Mouse (Mus musculus) left cerebral cortex, postnatal 10 days (tissue): ENCODE data around the gene Grpel1. TPM values are rescaled to one million over a fixed set of nuclear protein-coding genes. Genes with fewer than 3 reads are reported as not detected.

Source experiments
- DNase-seq, 2 experiments: peaks; one replicate each; pipeline ENCODE4 v3.0.0; 2021 to 2022; ENCODE audit warnings: low spot score in 2 of 2, mixed read lengths in 1 of 2; ENCODE audit errors: extremely low spot score in 1 of 2
- intact Hi-C: fragments of 180-260 bp; cut with DNase I; formaldehyde crosslinking; loops from one replicate; pipeline ENCODE4 v1.15.1; 2025
- total RNA-seq, 2 experiments: library from RNA; stranded (reverse); gene quantifications; 2 replicates each; pipeline ENCODE4 v1.2.3; 2021

The Grpel1 gene
- total RNA-seq, 2 experiments from 2014 or later: 21.8 to 22.6 TPM

DNA sequence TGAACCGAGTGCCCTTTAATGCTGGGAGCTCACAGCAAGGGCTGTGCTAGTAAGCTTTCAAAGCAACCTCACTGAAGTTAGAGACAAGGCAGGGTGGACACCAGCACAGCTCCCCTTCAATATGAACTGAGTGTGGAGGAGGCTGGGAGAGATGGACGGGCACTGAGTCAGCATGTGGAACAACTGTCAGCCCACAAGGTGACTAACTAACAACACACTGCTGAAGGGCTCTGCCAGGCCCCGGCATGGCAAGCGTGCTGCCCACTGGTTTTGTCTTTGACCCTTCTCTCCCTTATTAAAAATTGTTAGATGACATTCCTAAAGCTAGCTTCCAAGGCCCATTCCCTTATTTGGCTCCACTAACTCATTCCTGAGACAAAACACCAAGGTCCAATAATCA, 7.1 kb upstream of the Grpel1 start:
- intact Hi-C loops: no loop called here
- DNase-seq: no peak

DNA sequence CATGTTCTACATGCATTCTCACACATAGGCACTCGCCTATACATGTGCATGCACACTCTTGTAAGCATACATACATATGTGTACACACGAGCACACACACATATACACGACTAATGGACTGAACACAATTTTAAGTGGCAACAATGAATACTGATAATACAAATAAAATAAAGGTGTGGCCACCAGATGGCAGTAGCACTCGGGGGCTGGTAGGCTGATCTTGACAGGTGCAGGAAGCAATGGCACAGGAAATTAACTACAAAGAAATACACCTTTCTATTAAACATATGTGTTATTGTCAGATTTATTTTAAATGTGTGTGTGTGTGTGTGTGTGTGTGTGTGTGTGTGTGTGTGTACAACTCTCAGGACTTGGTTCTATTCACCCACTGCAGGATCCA, 5.9 kb upstream of the Grpel1 start:
- DNase-seq: no peak
- intact Hi-C loops: no loop called here

DNA sequence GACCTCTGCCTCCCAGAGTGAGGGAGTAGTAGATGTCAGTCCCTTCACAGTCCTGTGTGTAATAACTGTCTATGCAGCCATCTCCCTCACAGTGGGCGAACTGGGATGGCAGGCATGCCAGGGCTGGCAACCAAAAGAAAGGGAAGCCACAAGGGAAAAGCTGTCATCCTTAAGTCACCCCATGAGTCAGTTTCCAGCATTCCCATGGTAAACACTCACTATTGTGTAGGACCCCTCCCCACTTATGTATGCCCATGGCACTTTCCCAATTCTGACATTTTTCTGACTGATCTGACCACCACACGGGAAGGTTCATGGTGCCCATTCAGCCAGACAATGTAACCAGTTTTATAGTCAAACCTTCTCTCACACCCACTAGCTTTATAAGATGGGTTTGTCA, 4.1 kb upstream of the Grpel1 start:
- no peak for DNase-seq
- intact Hi-C loops: no loop called here

DNA sequence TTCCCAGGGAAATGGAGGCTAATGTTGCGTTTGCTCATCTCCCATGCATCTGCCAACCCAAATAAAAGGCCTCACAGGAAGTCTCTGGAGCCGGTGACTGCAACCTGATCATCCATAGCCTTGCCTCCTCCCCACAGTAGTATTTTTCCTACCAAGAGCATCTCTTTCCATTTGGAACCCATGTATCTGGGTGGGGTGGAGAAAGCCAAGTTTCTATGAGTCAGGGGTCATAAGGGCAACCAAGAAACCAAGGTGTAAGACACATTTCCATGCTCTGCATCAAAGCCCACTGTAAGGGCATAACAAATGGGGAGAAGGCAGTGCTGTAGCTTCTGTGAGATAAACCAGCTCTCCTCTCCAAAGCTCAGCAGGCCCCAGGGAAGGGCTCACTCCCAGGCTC, 3.6 kb upstream of the Grpel1 start:
- intact Hi-C loops: no loop called here
- DNase-seq: no peak

DNA sequence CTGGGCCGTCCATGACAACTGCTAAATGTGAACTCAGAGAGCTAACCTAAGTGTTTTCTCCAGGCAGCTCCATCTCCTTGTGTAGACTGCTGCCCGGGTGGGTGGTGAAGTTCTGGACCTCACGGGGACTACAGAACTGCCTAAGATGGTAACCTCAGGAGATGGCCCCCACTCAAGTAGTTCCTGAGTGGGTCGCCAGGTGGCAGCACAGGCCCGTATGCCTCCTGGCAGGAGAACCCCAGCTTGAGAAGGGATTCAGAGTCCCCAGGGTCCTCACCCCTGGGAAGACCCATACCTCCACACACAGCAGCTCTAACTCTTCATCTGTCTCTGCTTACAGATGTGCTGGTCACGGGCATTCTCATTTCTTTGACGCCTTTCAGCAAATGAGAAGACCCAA, 2.0 kb upstream of the Grpel1 start:
- peak in 1 of 2 experiments; percentile 81 for DNase-seq

DNA sequence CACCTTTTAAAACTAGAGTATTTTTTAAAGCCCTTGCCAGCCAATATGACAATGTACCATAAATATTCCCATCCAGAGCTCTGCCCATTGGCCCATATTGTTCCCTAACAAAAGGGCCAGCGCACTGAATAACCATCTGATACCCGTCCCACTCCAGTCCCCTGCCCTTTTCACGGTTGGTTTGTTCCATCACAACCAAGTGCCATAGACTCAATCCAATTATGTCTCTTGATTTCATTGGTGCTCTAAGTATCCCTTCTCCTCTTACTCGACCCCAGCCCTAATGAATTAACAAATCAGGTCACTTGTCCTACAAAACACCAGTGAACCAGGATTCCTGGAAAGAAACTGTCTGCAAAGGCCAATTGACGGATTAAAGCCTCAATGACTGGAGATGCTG, 1.4 kb upstream of the Grpel1 start:
- intact Hi-C loops: no loop called here
- DNase-seq: no peak

More for the DNA sequence above, 2.0 kb upstream of the Grpel1 start:
- intact Hi-C loops: no loop called here

DNA sequence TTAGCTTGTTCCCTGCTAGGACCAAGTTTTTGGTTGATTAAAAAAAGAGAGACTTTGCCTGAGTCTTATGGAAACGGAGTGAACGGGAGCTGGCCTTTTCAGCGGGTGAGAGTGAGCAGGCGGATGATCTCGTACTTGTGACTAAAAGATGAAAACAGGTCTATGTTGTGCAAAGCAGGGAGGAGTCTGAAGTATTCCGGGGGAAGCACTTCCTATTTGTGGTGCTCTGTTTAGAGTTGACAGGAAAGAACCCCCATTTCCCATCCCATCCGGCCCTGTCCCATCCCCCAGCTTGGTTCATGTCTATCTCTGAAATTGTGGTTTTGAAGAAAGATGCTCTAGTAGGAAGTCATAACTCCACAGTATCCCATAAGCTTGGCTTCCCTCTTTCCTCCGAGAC, 1.1 kb downstream of the Grpel1 start:
- no peak for DNase-seq
- intact Hi-C loops: loop anchor here (2.0 kb wide), 1 partner anchor 283 kb away; the partner anchor contains the start of gene Bloc1s4

DNA sequence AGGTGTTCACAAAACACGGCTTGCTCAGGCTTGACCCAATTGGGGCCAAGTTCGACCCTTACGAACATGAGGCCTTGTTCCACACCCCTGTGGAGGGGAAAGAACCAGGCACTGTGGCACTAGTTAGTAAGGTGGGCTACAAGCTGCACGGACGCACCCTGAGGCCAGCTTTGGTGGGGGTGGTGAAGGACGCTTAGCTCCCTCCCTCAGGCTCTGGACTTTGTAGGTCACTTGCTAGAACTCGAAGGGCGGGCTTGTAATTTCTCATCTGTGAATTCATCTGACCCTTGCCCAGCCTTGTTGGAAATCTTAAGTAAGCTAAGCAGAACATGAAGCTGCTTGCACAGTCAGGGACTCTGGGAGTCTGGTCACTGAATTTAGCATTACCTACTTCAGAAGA, 6.4 kb downstream of the Grpel1 start:
- intact Hi-C loops: no loop called here
- no peak for DNase-seq

DNA sequence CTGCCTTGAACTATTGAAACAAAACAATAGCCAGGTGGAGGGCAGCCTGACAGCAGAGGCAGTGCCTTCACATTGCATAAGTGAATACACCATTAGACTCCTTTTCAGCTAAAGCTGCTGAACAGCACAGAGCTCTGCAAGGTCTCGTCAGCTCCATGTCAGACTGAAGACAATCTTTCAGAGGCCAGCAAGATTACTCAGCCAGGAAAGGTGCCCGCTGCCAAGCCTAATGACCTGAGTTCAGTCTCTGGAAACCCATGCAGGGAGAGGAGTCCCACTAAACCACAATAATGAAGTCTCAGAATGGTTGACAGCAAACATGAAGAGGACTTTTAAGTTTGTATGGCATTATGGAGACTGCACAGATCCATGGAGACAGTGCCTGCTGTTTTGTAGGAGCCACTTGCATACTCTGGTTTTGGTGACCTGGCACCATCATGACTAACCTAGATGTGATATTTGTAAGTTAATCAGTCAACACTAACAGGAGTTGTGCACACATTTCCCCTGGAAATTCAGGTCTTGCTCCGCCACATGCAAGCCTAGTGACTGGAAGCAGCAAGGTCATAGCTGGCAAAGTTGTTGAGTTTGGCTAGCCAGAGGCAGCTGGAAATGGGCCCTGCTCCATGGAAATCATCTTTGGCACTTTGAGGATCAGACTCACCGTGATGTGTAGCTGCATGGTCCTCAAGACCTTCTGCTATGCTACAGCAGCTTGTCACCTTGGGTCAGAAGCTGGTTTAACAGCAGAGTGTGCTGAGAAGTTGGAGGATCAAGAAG, 8.3 kb downstream of the Grpel1 start:
- intact Hi-C loops: no loop called here
- no peak for DNase-seq

DNA sequence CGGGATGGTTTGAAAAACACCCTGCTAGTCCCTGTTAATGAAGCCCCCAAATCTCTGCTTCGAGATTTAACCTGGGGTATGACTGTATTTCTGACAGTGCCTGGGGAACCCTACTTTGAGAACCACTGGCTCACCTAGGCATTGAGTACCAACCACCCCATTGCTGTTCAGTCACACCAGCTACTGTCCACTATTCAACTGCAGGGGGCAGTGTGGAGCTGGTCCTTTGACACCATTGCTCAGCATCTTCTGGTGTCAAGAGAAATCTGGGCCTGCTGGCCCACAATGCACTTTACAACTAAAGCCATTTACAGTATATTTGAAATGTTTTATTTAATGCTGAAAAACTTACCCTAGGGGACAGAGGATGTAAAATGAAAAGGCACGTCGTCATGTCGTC, 9.5 kb downstream of the Grpel1 start:
- peak; percentile 36 to 73 for DNase-seq
- intact Hi-C loops: no loop called here

DNA sequence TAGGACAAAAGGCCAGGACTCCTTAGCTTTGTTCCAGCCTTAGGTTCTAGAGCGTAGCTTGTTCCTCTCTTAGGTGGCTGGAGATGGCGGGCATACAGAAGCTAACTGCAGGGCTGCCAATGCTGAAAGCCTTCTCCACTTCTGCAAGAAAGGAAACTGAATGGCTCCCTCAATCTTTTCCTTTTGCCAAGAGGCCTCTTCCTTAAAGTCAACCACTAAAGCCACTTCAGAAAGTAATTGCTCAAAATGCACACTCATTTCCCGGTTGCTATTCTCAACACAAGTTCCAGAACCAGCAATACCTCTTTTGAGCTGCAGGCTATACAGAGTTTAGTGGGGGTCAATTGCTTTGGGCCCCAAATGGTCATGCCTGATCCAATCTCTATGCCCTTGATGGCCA, 12.7 kb downstream of the Grpel1 start:
- no peak for DNase-seq
- intact Hi-C loops: no loop called here

DNA sequence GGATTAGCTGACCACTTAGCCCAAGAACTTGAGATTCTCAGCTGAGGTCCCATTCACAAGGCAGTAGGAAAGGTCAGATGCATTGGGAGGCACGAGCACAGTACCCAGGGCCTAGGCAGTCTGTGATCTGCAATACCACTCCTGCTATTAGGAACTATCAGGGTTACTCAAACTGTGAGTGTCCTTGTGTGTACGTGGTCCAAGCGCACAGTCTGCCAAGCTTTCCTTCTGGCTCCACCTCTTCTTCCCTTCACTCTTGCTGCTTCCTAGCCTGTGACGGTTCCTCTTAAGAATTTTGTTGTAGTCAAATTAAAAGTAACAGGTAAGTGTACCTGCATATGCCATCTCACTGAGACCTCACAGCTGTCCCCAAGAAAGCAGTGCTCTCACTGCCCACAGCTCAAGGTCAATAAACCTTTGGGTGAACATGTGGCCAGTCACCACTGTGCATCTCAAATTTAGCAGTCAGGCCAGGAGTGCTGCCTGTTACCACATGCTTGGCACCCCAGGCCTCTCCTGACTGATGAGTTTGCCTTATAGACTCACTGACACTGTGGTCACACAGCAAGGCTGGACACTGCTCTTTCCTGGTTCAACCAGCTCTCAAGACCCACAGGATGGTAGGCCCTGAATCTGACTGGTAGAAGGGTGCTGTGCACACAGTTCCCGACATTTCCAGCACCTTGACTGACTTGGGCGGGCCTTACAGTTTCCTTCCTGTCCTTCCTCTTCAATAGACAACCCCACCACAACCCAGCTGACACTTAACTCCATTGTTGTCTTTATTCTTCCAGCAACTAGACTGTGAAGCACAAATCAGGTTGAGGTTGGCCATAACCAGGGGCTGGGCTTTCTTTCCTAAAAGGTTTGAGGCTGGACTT, 14.0 kb downstream of the Grpel1 start:
- DNase-seq: no peak
- intact Hi-C loops: no loop called here

DNA sequence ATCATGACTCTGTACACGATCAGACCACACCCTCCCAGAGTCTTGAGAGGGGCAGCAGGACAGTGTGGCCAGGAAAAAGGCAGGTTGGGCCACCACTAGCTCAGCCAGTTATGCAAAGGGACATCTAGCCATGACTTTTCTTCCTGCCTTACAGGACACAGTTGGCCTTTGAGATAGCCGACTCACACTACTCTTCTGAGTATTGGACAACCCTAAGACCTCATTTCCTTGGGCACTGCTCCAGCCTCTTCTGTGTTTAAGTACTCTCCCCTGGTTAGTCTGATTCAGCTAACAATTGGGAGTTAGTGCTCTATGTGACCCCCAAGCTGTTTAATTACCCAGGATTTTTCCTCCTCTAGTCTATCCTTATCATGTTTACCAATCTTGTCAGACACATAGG, 14.9 kb downstream of the Grpel1 start:
- no peak for DNase-seq
- intact Hi-C loops: no loop called here

DNA sequence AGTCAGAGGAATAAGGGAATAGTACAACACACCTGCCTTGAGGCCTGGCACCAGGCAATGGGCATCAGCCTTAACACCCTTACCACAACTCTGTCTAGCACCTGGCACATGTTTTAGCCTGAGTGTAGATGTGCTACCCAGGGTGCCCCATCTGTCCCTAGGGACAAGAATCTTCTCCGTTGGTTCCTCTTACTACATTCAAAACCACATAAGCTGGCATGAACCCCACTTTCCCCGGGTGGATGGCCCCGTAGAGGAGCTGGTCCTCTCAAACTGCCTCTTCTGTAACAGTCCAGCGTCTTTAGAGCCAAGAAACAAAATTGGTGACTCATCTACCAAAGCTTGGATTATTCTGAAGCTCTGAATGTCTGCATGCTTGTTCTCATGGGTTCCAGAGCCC, 15.6 kb downstream of the Grpel1 start:
- DNase-seq: no peak
- intact Hi-C loops: no loop called here

DNA sequence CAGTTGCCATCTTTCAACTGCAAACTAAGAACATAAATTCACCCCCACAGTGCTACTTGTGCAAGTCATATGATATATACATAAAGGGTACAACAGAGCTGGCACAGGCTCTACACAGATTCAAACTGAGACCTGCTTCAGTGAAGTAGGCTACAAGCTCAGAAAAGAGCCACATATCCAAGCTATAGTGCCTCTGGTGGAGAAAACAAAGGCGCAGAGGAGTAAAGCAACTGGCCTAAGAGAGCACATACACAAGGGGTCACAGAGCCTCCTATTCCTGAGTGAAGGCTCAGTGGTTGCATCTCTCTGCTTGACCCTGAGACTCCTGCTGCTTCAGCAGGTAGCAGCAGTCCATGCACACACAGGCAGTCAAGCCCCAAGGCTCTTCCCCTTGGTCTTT, 16.3 kb downstream of the Grpel1 start:
- no peak for DNase-seq
- intact Hi-C loops: no loop called here

DNA sequence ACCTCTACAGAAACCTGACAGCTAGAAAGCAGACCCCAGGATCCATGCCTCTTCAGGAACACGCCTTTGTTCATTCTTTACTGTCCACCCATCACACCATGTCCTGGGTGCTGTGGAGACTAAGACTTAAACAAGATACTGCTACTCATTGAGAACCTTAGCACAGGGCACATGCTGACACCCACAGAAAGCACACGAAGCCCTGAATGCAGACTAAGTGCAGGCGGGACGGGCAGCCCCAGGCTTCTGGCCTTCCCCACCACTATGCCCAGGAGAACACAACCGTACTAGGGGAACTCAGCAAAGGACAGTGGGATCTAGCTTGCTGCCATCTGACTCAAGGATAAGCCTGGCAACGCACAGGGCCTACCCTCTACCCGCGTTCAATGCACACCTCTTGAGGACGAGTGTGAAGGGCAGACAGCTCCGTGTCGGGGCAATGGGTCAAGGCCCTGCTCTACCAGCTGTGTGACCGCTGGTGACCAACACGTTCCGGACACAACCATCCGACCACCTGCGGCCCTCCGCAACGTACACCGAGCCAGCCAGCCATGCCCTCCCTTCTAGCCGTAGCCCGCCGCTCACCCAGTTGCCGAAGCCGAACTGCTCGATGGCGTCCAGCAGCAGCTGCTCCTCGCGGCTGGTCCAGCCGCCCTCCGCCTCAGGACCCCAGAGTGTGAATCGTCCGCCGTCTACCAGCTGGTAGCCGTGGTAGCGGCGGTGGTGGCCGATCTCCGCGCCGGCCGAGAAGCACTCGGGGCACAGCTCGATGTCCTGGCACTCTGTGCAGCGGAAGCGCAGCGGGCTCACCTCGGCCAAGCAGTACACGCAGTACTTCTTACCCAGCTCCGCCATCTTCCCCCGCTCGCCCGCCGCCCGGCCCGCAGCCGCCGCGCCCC, 18.7 kb downstream of the Grpel1 start:
- DNase-seq: peak; percentile 33 to 70
- intact Hi-C loops: no loop called here

DNA sequence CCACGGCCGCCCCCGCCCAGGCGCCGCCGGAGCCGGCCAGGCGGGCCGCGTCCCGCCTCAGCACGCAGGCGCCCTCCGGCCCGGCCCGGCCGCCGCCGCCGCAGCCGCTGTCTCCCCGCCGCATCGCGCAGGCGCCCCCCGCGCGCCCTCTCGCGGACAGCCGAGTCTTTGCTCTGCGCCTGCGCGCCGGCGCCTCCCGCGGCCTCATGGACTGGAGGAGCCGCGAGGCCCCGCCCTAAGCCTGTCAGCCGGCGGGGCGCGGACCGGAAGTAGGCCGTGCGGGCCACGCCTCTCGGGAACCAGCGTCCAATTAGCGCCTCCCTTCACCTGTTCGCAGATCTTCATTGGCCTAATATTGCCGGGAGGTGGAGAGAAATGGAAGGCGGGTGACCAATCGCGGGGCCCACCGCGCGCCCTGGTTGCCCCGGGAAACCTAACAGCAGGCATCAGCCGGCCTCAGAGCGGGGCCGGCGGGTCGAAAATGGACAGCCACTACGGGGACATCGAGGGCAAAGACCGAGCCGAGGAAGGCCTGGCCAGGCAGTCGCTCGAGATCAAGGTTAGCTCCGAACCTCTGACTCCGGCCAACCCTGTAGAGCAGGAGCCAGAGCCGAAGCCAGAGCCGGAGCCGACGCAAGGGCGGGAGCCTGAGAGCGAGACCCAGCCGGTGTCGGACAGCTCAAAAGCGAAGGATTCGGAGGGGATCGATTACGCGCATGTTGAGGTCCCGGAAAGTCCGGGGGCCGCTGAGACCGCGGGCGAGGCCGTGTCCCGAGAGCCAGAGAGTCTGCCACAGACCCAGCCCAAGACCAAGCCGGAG, 19.6 kb downstream of the Grpel1 start, which contains the start of the genes Tada2b and Ccdc96:
Gene Tada2b, minus strand, starts transcription at position 115 of the 820 bp plus-strand sequence.
Gene Ccdc96, plus strand, starts transcription at position 418 of the 820 bp plus-strand sequence.
- intact Hi-C loops: no loop called here
- peak; percentile 97 to 99 for DNase-seq

DNA sequence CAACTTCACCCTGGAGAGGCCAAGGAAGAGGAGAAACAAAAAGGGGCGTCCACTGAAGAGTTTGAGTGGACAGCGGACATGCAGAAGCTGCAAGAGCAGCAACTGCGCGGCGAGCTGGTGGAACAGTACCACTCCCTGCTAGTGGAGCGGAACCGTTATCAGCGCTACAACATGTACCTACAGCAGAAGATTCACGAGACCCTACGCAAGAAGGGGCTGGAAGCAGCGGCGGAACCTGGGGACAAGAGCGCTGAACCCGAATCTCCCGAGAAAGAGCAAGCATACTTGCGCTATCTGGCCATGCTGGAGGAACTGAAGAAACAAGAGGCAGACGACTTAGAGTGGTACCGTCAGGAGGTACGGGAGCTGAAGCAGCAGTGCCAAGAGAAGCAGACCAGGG, 20.5 kb downstream of the Grpel1 start:
- DNase-seq: no peak
- intact Hi-C loops: no loop called here
